Comparison of ENCODE assay signal across 8 mouse cellular contexts in genomic region chr11:116672595-116672994, GRCm38 (mm10). TPM values are rescaled to one million over a fixed set of nuclear protein-coding genes. Genes with fewer than 3 reads are reported as not detected.
DNase-seq lines count a peak whose midpoint lies in the region; ATAC-seq lines count a peak whose summit lies in the region.

No protein-coding gene starts in this region.

- no peak for DNase-seq in kidney, postnatal 10 days
- no peak for DNase-seq in embryonic facial prominence, embryonic 10.5 days (ENCODE audit: low spot score)
- no peak for DNase-seq in cerebellum, postnatal 10 days
- no peak for DNase-seq in Muller cell, postnatal 12 days (ENCODE audit: inconsistent ontology term)

- H3K9ac ChIP-seq in kidney, embryonic 16.5 days (replicated peaks; ENCODE audit: low read length): peak overlapping the region; percentile 96
- H3K9ac ChIP-seq in intestine, embryonic 15.5 days: peak overlapping the region; percentile 82
- H3K9ac ChIP-seq in neural tube, embryonic 13.5 days: peak overlapping the region; percentile 93

- H3K9me3 ChIP-seq in kidney, embryonic 16.5 days (ENCODE audit: low read length): no peaks in the 10 kb centered on the region
- H3K9me3 ChIP-seq in embryonic facial prominence, embryonic 10.5 days: no peaks in the 10 kb centered on the region
- no peaks in the 10 kb centered on the region for H3K9me3 ChIP-seq in intestine, embryonic 15.5 days
- H3K9me3 ChIP-seq in neural tube, embryonic 13.5 days: no peaks in the 10 kb centered on the region

- H3K36me3 ChIP-seq in kidney, embryonic 16.5 days (ENCODE audit: insufficient read depth, low read length): peaks cover 44% of the 10 kb centered on the region
- peaks cover 52% of the 10 kb centered on the region for H3K36me3 ChIP-seq in embryonic facial prominence, embryonic 10.5 days (replicated peaks)
- H3K36me3 ChIP-seq in intestine, embryonic 15.5 days: peaks cover 29% of the 10 kb centered on the region
- H3K36me3 ChIP-seq in neural tube, embryonic 13.5 days: peaks cover 47% of the 10 kb centered on the region

- H3K27ac ChIP-seq in kidney, embryonic 16.5 days (ENCODE audit: low read length): peak overlapping the region; percentile 61
- H3K27ac ChIP-seq in embryonic facial prominence, embryonic 10.5 days (replicated peaks): peak overlapping the region; percentile 93
- 0 out of 2 replicates have a peak overlapping the region, but pooled peaks have one; percentile 61 for H3K27ac ChIP-seq in intestine, embryonic 15.5 days
- H3K27ac ChIP-seq in neural tube, embryonic 13.5 days (replicated peaks): no peak overlapping the region

- peak overlapping the region; percentile 95 for H3K4me3 ChIP-seq in kidney, embryonic 16.5 days (ENCODE audit: low read length)
- peak overlapping the region; percentile 90 for H3K4me3 ChIP-seq in embryonic facial prominence, embryonic 10.5 days
- H3K4me3 ChIP-seq in intestine, embryonic 15.5 days (replicated peaks): peak overlapping the region; percentile 68
- H3K4me3 ChIP-seq in neural tube, embryonic 13.5 days: peak overlapping the region; percentile 91

- peaks cover 31% of the 10 kb centered on the region for H3K4me1 ChIP-seq in kidney, embryonic 16.5 days (ENCODE audit: insufficient read depth, low read length)
- H3K4me1 ChIP-seq in embryonic facial prominence, embryonic 10.5 days: peaks cover 48% of the 10 kb centered on the region
- H3K4me1 ChIP-seq in intestine, embryonic 15.5 days (replicated peaks): peaks cover 18% of the 10 kb centered on the region
- peaks cover 60% of the 10 kb centered on the region for H3K4me1 ChIP-seq in neural tube, embryonic 13.5 days (replicated peaks)

- no peaks in the 10 kb centered on the region; the same call in 1 of the 2 replicates for H3K27me3 ChIP-seq in kidney, embryonic 16.5 days (ENCODE audit: insufficient read depth, low read length)
- peaks cover 6% of the 10 kb centered on the region; the same call in 1 of the 2 replicates for H3K27me3 ChIP-seq in embryonic facial prominence, embryonic 10.5 days (replicated peaks; ENCODE audit: low read depth, poor library complexity, severe bottlenecking)
- H3K27me3 ChIP-seq in intestine, embryonic 15.5 days (replicated peaks): no peaks in the 10 kb centered on the region
- no peaks in the 10 kb centered on the region for H3K27me3 ChIP-seq in neural tube, embryonic 13.5 days

- H3K4me2 ChIP-seq in kidney, embryonic 16.5 days (replicated peaks; ENCODE audit: low read depth, low read length): peak overlapping the region; percentile 85
- H3K4me2 ChIP-seq in intestine, embryonic 15.5 days (replicated peaks): peak overlapping the region; percentile 72
- peak overlapping the region; percentile 90 for H3K4me2 ChIP-seq in neural tube, embryonic 13.5 days

- 16% methylated on average over 7 of the region's 7 CpGs for WGBS in kidney, embryonic 16.5 days
- 23% methylated on average over 7 of the region's 7 CpGs for WGBS in embryonic facial prominence, embryonic 10.5 days
- WGBS in intestine, embryonic 15.5 days: 12% methylated on average over 7 of the region's 7 CpGs
- WGBS in neural tube, embryonic 13.5 days: 16% methylated on average over 7 of the region's 7 CpGs

- ATAC-seq in kidney, embryonic 16.5 days (ENCODE audit: low FRiP score, low TSS enrichment): no peak
- ATAC-seq in intestine, embryonic 15.5 days: no peak
- ATAC-seq in neural tube, embryonic 13.5 days (ENCODE audit: low read depth): no peak
- ATAC-seq in CD4-positive, CD25-positive, alpha-beta regulatory T cell, adult 4 months: no peak

RNA-seq across cellular contexts. Expression of gene Cygb, which starts 18.5 kb away (rescaled TPM):
- polyA plus RNA-seq in kidney, embryonic 16.5 days (2015; fragmentation: Nextera tagmentation; extraction: Ambion mirVana): 17.0 and 17.5 TPM in 2 replicates
- polyA plus RNA-seq in embryonic facial prominence, embryonic 10.5 days (2016; fragmentation: Nextera tagmentation; extraction: Ambion mirVana): 5.0 and 5.7 TPM in 2 replicates
- 12.5 and 12.9 TPM in 2 replicates for polyA plus RNA-seq in intestine, embryonic 15.5 days (2015; fragmentation: Nextera tagmentation; extraction: Ambion mirVana)
- polyA plus RNA-seq in neural tube, embryonic 13.5 days (2015; fragmentation: Nextera tagmentation; extraction: Ambion mirVana): 16.1 and 17.2 TPM in 2 replicates
- not detected for polyA plus RNA-seq in CD4-positive, CD25-positive, alpha-beta regulatory T cell, adult 4 months (2017; shearing (Covaris generic))

RNA-seq across cellular contexts. Expression of gene Prcd, which starts 19.3 kb away (rescaled TPM):
- 1.3 and 1.5 TPM in 2 replicates for polyA plus RNA-seq in kidney, embryonic 16.5 days (2015; fragmentation: Nextera tagmentation; extraction: Ambion mirVana)
- 0.76 and 1.2 TPM in 2 replicates for polyA plus RNA-seq in embryonic facial prominence, embryonic 10.5 days (2016; fragmentation: Nextera tagmentation; extraction: Ambion mirVana)
- 1.0 and 1.3 TPM in 2 replicates for polyA plus RNA-seq in intestine, embryonic 15.5 days (2015; fragmentation: Nextera tagmentation; extraction: Ambion mirVana)
- polyA plus RNA-seq in neural tube, embryonic 13.5 days (2015; fragmentation: Nextera tagmentation; extraction: Ambion mirVana): 1.9 and 2.3 TPM in 2 replicates
- not detected for polyA plus RNA-seq in CD4-positive, CD25-positive, alpha-beta regulatory T cell, adult 4 months (2017; shearing (Covaris generic))

RNA-seq across cellular contexts. Expression of gene Rhbdf2, which starts 45.8 kb away (rescaled TPM):
- polyA plus RNA-seq in kidney, embryonic 16.5 days (2015; fragmentation: Nextera tagmentation; extraction: Ambion mirVana): 11.4 and 12.8 TPM in 2 replicates
- 5.5 and 6.1 TPM in 2 replicates for polyA plus RNA-seq in embryonic facial prominence, embryonic 10.5 days (2016; fragmentation: Nextera tagmentation; extraction: Ambion mirVana)
- 8.4 and 8.9 TPM in 2 replicates for polyA plus RNA-seq in intestine, embryonic 15.5 days (2015; fragmentation: Nextera tagmentation; extraction: Ambion mirVana)
- 3.7 TPM in 2 replicates for polyA plus RNA-seq in neural tube, embryonic 13.5 days (2015; fragmentation: Nextera tagmentation; extraction: Ambion mirVana)
- polyA plus RNA-seq in CD4-positive, CD25-positive, alpha-beta regulatory T cell, adult 4 months (2017; shearing (Covaris generic)): 1 to 10 TPM; 3.3 to 4.3 TPM
